Mouse (Mus musculus) frontal cortex, postnatal 10 days (tissue): Measurements from ENCODE around the gene Sct.
"Not testable (repeated sequence)": the region's sequence is repeated elsewhere in the genome, so short reads cannot be mapped to it uniquely, and the experiment has no call there.

Experiments
- DNase-seq, 2 experiments: peaks; one replicate each; pipeline ENCODE4 v3.0.0; 2022; ENCODE audit warnings: low spot score in 2 of 2, mixed read lengths in 1 of 2

Gene Sct

DNA sequence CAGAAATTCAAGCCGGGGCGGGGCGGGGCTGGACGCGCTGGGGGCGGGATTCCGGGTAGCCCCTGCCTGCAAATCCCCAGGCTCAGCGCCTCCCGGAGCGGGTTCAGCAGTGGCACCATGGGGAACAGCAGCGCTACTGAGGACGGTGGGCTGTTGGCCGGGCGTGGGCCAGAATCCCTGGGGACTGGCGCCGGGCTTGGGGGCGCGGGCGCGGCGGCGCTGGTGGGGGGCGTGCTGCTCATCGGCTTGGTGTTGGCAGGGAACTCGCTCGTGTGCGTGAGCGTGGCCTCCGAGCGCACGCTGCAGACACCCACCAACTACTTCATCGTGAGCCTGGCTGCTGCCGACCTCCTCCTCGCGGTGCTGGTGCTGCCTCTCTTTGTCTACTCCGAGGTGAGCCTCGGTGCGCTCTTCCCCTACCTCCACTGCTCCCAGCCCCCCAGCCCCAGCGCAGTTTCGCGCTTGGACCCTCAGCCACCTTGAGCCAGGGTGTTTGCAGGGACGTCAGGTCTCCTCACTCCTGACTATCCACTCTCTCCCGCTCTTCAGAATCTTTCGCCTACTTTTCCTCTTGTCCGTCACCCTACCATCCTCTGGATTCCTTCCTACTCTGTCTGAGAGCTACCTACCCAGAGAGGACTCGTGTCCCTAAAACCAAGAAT is 13.1 kb upstream of the Sct start, which contains the start of gene Drd4:
TSS of gene Drd4 (plus strand) at position 86 of the 662 bp plus-strand sequence.
- DNase-seq = no peak

DNA sequence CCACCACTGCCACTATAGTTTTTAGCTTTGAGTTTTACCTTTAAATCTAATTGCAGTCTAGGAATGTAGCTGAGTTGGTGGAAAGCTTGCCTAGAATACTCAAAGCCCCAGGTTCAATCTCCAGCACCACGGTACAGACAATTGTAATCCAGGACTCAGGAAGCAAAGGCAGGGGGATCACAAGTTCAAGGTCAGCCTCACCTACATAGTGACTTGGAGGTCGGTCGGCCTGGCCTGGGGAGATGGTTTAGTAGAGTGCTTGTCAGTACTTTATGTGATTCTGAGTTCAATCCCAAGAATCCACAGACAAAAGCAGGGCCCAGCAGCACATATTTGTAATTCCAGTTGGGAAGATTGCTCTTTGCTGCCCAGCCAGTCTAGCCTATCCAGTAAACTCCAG is 9.1 kb upstream of the Sct start:
- no peak for DNase-seq

DNA sequence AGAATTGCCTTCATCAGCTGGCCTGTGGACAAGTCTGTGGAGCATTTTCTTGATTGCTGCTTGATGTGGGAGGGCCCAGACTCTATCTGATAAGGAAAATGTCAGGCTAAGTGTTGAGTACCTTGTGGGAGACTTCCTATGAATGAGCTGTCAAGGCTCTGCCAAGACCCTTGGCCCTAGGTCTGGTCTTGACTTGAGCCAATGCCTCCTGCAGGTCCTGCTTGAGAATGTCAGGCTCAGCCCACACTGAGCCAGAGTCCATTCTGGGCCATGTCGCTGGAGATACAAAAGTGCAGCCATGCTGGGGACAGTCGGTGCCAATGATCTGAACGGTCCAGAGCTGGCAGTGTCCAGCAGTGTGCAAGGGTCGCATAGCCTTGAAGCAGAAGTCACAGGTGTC is 3.8 kb upstream of the Sct start:
- DNase-seq = no peak

DNA sequence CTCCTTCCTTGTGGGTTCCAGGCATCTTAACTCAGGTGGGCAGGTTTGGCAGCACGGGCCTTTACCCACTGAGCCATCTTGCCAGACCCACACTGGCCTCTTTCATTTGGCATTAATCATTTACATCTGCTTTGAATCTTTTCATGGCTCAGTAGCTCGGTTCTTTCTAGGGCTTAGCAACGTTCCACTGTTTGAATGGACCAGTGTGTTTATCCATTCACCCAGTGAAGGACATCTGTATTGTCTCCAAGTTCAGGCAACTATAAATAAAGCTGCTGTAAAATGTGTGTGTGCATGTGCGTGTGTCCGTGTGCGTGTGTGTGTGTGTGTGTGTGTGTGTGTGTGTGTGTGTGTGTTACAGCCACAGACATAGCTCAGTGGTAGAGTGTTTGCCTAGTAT is 2.5 kb upstream of the Sct start:
- no peak for DNase-seq

DNA sequence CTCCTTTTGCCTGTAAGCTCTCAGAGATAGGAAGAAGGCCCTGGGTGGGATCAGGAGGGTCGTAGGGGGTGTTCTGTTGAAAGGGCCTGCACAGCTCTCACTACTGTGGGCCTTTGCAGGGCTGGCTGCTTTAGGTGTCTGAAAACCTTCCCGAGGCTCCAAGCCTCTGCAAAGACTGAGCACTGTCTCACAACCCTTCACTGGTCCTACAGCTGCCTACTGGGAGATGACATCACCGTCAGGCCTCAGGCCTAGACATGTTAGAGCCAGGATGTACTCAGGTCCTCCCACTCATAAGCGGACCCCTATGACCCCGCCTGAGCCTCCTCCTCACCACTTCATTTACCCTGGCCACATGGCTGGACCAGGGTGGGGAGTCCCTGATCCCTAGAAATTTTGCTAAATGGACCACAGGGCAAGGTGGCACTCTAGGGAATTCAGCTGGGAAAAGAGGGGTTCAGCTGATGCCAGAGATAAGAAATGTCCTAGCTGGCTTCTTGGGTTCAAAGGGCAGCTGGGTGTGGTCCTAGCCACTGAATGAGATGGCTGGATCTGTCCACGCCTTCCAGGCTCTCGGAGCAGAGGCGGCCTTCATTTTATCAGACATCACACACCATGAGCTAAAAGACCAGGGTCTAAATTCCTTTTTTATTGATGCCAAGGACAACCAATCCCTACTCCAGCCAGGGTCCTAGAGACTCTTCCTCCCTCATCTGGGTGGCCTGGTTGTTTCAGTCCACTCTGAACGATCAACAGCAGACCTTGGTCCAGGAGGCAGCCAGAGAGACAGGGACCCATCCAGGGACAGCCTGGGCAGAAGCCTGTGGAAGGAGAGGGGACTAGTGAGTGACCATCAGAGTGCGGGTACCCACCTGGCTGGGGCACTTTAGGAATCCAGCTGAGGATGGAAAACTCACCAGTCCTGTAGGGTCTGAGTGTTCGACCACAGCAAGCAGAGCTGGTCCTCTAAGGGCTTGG is 943 bp downstream of the Sct start:
- DNase-seq = no peak

DNA sequence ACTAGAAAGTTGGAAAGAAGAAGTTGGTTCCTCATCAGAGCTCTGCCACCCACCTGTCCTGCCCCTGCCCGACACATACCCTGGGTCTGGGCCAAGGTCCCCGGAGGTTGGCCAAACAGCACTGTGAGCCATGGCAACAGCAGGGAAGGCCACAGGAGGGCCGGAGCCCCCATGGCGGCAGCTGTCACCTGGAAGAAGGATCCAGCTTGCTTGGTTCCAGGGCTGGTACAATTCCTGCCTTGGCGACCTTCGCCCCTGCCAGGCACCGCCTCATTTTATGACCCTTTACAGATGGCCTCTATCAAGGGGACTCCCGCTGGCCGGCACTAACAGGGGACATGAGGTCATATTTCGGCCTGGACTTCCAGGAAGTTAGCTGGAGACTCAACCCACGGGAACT is 2.4 kb downstream of the Sct start, which contains the start of gene Cdhr5:
TSS of gene Cdhr5 (minus strand) at position 241 of the 400 bp plus-strand sequence.
- DNase-seq = no peak

DNA sequence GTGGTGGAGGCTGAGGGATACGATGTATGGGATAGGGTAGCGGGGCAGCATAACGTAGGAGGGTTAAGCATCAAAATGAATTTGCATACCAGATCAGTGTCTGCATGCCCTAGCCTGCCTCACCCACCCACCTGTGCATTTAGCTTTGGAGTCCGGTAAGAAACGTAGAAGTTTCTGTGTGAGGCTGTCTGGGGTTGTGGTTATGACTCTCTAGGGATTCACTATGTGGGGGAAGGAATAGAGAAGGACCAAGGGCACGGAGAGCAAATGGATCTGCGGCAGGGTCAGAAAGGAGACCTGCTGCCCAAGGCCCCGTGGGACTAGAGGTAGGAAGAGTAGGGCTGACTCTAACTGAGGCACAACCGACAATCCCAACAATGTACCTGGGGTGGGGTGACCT is 3.6 kb downstream of the Sct start:
- no peak for DNase-seq

DNA sequence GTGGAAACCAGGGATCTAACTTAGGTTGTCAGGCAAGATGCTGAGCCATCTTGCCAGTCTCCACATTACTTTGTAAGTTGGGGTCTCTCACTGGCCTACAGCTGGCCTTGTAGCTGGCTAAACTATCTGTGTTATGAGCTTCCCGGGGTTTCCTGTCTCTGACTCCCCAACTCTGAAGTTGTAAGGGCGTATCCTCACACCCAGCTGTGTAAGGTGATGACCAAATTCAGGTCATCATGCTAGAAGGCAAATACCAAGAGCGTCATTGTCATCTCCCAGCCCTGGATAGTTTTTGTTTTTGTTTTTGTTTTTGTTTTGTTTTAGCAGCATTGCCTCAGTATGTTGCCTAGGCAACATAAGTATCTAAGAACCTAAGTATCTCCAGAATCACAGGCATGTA is 8.3 kb downstream of the Sct start:
- DNase-seq = no peak

DNA sequence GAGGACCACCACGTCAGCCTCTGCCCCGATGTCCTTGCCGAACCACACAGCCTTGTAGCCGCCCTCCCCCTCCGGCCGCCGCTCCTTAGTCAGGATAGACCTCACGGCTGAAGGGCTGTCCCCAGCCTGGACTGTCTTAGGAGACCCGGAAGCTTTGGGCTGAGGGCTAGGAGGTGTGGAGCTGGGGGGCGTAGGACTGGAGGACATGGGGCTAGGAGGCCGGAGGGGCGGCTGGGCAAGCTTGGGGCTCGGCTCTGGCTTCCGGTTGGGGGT is 9.7 kb downstream of the Sct start:
- DNase-seq = no peak

DNA sequence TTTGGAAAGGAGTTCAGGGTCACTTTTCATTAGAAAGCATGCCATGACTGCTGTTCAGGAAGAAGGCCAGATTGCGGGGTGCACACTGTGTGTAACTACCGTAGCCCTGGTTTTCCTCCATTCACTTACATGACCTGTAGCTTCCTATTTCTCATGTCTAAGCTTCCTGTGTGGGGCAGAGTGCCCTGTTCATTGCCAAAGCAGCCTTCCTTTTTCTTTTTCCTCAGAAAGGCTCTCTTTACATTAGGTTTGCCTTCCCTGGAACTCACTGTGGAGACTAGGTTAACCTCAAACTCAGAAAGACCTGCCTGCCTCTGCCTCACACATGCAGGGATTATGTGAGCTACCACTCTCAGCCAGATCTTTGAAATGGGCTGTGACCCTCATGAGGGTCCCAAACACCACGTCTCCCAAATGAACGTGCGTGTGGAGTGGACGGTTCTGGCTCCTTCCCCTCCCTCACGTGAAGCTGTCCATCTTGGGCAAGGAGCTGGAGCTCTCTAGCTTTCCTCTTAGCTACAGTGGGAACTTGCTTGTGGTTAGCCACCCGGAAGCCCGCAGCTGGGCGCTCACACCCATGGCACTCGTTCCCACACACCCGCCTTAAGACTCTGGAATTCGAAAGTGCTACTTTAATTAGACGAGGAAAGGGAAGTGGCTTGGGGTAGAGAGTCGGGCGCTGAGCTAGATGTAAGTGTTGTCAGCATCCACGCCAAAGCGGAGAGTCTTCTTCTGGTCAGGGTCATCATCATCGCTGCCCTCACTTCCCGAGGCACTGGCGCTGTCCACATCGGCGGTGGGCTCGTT is 10.3 kb downstream of the Sct start:
- no peak for DNase-seq

DNA sequence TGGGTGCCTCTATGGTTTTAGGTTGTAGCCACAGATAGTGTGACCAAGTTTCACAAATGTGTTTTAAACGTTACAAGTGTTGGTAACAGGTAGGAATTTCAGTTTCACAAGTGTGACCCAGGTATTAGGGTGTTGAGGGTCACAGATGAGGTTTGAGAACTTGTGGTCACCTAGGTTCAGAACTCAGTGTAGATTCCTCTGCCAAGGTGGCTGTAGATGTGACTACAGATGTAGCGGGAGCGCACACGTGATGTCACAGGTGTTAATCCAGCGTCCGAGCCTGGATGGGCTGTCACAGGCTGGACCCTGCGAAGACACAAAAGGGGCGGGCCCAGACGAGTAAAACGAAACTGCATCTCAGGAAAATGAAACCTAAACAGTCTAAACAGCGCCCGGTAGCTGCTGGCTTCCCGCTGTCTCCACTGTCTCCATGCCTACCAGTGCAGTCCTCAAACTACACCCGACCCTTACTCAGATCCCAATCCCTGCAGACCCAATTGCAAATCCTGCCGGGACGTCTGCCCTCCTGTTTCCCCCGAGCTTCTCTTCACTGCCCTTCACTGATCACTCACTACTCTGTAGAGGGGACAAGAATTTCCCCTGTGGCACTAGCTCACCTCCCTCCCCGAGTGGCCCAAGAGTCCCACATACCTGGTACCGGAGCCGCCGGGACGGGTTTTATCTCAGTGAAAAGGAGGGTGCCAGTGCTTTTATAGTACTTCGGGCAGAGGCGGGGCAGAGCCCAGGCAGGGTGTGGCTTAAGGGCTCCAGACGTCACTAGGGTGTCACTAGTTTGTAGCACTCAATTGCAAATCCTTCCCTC is 13.0 kb downstream of the Sct start, which contains the start of gene Irf7:
TSS of gene Irf7 (minus strand) at position 743 of the 823 bp plus-strand sequence.
- DNase-seq = no peak

DNA sequence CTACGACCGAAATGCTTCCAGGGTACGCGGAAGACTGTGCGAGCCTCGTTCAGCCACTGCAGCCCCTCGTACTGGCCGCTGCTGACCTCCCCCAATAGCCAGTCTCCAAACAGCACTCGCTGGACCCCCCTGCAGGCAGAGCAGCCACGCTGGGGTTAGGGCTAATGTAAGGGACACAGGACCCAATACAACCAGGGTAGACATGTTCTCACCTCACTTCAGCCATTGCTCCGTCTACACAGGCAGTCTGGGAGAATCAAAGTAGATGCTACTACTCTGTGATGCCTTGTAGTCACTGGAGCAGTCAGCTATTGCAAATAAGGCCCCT is 13.6 kb downstream of the Sct start:
- DNase-seq = no peak

DNA sequence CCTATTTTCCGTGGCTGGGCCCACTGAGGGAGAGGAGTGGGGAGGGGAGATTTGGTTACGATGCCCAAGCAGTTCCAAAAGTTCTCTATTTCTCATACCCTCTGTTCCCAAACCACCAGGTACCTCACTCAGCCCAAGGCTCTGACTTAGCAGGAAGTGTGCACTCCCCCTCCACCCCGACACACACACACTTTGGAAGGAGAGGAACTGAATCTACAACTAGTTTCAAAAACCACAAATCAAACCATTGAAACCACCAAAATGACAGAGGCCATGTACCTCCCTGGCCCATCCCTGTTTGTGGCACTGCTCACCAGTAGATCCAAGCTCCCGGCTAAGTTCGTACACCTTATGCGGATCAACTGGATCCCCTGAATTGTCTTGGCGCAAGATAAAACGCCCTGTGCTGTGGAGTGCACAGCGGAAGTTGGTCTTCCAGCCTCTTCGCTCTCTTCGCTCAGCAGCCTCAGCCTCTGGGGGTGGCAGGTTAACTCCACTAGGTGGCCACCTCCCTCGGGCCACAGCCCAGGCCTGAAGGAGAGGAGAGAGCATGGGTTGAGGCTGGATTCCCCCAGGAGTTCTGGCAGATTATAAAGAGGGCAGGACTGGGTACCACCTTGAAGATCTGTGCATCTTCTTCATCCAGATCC is 14.0 kb downstream of the Sct start:
- DNase-seq = no peak

DNA sequence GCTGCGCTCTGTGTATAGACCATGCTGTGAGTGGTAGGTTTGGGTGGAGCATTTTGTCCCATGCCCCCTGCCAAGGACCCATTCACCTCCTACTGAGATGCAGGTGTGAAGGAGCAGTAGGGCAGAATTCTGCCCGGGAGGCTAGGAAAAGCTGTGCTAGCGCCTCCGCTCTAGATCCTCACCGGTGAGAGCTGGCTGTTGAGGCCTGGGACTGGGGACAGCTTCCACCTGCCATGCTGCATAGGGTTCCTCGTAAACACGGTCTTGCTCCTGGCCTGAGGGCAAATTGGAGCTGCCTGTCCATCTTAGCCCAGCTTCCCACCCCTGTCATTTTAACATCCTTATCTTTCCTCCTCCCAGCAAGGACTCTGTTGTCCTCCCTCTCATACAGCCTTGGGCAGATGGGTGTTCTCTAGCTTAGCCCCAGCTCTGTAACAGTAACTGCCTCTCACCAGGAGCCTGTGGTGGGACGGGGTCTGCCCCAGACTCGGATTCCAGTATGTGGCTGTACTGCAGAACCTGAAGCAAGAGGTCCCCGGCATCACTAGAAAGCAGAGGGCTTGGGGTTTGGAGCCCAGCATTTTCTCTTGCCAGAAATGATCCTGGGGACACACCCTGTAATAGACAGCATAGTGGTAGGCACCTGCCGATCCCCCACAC is 14.8 kb downstream of the Sct start:
- DNase-seq = no peak

DNA sequence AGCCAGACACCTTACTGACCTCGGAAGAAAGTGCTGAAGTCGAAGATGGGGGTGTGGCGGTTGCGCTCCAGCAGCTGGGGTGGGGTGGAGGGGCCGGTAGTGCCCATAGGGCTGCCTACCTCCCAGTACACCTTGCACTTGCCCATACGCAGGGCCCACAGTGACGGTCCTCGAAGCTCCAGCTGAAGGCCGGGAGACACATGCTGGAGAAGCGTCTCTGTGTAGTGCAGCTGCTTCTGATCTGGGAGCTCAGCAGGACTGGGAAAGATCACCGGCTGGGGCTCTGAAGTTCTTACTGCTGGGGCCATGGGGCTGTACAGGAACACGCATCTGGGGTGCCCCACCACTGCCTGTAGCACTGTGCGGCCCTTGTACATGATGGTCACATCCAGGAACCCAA is 15.3 kb downstream of the Sct start:
- DNase-seq = no peak

DNA sequence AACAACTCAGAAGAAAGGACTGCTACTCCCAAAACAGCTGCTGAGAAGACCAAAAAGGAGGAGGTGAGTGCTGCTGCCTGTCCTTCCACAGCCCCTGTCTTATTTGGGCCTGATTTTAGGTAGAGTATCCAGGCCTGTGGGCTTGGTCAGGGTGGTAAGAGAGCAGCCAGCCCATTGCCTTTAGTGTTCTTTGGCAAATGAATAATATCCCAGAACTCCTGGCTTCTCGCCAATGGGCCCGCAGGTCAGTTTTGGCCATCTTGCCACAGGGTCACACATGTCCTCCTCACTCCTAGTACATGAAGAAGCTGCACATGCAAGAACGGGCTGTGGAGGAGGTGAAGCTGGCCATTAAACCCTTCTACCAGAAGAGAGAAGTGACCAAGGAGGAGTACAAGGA is 17.5 kb downstream of the Sct start:
- DNase-seq = no peak

DNA sequence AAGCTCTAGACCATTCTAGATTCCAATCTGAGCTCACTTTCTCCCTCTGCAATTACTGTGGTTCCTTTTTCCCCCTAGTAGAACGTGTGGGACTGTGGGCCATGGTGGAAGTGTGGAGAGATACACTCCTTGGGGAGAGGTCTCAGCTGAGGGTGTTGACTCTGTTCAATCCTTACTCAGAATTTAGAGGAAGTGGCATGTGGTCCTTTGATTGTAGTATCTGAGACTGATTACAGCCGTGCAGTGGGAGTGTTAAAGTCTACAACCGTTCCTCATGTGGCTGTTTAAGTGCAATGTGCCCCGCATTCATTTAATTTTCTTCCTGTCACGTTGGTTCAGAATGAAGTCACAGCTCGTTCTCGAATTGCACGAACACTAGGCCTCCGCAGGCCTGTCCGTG is 22.8 kb downstream of the Sct start:
- no peak for DNase-seq

DNA sequence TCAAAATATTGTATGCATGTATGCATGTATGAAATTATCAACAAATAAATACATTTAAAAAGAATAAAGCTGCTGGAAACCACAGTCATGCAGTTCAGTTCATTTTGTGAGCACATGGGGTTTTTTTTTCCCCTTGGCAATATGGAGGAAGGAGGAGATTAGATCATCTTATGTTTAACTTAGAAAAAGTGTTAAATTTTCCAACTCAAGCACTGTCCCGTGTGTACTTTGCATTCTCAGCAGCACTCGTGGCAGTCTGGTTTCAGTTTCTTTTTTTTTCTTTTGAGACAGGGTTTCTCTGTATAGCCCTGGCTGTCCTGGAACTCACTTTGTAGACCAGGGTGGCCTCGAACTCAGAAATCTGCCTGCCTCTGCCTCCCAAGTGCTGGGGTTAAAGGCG is 28.4 kb downstream of the Sct start:
- not testable (repeated sequence) for DNase-seq

DNA sequence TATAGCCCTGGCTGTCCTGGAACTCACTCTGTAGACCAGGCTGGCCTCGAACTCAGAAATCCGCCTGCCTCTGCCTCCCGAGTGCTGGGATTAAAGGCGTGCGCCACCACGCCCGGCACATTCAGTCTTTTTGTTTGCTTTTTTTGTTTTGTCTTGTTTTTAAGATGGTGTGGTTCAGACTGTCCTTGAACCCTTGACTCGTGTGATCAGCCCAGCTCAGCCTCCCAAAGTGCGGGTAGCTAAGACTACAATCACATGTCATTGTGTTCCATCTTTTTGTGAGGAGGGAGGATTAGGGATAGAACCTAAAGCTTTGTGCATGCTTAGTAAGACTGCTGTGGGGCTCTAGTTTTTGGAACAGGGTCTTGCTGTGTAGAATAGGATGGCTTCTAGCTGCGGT is 47.4 kb downstream of the Sct start:
- no peak for DNase-seq

DNA sequence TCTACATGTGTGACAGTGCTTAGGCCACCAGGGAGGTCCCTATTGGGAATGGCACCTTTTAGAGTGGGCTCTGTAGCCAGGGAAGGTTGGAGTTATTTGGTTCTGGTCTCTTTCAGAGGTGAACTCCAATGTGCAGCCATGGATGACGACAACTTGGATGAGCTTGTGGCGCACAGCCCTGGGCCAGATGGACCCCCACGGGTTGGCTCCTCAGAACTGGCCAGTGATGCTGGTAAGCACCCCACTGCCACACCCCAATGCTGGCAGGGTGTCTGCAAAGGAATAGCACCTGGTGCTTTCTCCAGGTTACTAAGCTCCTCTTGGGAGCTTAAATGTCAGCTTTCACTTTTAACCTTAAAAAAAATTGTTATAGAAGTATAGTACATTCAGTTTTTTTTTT is 47.8 kb downstream of the Sct start:
- no peak for DNase-seq

DNA sequence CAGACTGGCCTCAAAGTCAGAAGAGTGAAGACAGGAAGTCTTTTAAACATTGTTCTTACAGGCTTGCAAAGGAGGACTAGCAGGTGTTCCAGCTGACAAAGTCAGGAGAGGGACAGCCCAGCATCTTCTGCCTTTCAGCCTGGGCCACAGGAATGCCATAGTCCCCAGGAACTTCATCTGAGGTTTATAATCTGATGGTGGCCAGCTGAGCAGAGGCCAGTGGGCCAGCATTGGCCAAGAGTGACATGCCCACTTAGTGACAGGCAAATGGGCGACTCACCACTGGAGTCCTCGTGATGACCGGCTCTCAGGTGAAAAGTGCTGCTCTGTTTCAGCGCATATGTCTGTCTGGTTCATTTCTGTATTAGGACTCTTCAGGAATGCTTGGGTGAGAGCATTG is 48.4 kb downstream of the Sct start:
- DNase-seq = no peak
